Mouse (Mus musculus) cerebellum, postnatal 4 days (tissue): ENCODE data around the gene Itgb2l.
"Not testable (repeated sequence)": the region's sequence is repeated elsewhere in the genome, so short reads cannot be mapped to it uniquely, and the experiment has no call there.

Source experiments
- DNase-seq, 2 experiments: peaks; one replicate each; pipeline ENCODE4 v3.0.0; 2022; ENCODE audit warnings: low spot score in 2 of 2, mixed read lengths in 1 of 2

Itgb2l gene

GRCm38 (mm10) chr16:96443468-96443867 lies at the start of gene Itgb2l:
Gene Itgb2l, minus strand, starts transcription at chr16:96443619.
- no peak for DNase-seq

GRCm38 (mm10) chr16:96491530-96491929 lies 48.1 kb upstream of the Itgb2l start:
- DNase-seq: no peak

GRCm38 (mm10) chr16:96488038-96488437 lies 44.6 kb upstream of the Itgb2l start:
- DNase-seq: no peak

- DNase-seq: no peak
Observed at GRCm38 (mm10) chr16:96487007-96487684, 43.7 kb upstream of the Itgb2l start.

DNA sequence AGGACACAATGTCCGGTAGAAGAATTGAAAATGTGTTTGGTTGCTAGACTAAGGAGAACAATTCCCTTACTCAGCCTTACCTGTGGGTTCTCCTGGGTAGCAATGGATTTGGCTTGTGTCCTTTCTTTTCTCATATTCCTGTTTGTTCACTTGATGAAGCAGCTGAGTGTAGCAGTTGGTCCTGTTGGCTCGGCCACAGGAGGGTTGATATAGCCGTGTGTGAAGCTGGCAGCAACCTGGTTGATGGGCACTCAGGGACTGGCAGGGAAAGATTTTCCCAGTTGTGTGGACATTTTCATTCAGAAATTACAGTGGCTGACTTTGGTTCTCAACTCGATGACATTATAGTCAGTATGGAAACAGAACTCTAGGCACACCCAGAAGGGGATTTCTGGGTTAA lies 38.4 kb upstream of the Itgb2l start:
- DNase-seq: no peak

GRCm38 (mm10) chr16:96474185-96474584 lies 30.8 kb upstream of the Itgb2l start:
- DNase-seq: no peak

GRCm38 (mm10) chr16:96472816-96473215 lies 29.4 kb upstream of the Itgb2l start:
- DNase-seq: no peak

- DNase-seq: no peak
Observed at GRCm38 (mm10) chr16:96472361-96472760, 28.9 kb upstream of the Itgb2l start.

GRCm38 (mm10) chr16:96469640-96470039 lies 26.2 kb upstream of the Itgb2l start:
- DNase-seq: no peak

DNA sequence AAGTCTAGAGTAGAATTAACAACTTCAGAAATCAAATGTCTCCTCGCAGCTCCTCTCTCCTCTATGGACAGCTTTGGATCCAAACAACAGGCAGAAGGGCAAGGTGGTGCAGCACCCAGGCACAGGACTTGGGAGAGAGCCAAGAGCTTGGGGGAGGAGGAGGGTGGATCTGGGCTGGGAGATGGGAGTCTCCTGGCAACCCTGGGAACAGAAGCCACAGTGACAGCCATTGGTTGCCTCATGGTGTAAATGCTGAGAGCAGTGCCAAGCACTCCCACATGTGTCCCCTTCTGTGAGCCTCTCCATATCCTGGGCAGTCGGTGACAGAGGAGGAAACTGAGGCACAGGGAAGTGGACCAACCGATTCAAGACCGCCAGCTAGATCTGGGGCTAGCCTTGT lies 25.3 kb upstream of the Itgb2l start:
- peak in 1 of 2 experiments; percentile 69 for DNase-seq

DNA sequence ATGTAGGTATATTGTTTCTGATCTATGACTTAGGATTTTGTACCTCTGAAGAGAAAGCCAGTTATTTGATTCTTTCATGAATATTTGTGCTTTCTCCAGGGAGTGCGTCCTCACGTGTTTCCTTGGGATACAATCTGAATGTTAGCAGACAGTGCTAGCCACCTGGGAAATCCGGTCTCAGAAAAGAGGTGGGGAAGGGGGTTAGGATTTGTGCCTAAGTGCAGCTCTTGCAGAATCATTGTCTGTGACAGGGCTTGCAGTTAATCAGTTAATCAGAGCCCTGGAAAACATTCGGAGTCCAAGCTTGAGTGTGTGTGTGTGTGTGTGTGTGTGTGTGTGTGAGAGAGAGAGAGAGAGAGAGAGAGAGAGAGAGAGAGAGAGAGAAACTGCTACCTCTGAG lies 24.6 kb upstream of the Itgb2l start:
- no peak for DNase-seq

DNA sequence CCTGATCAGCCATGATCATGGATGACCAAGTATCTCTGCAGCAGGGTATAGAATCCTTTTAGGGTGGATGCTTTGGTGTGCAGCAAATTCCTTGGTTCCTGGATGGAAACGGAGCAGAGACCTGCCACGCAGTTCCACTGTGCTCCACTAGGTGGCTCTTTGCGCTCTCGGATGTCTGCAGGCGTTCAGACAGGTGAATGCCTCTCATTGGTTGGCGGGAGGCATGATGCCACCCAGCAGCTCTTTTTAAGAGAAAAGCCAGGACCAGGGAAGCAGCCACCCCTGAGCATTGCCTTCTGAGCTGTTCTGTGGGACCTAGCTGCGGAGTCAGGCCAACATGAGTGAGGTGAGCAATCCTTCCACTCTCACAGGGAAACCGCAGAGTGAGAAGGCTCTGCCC lies 24.0 kb upstream of the Itgb2l start, which contains the start of gene Pcp4:
Gene Pcp4 (plus strand): TSS at position 162 of the 400 bp plus-strand sequence.
- DNase-seq: peak; percentile 89 to 92

- no peak for DNase-seq
Observed at GRCm38 (mm10) chr16:96460788-96461187, 17.4 kb upstream of the Itgb2l start.

DNA sequence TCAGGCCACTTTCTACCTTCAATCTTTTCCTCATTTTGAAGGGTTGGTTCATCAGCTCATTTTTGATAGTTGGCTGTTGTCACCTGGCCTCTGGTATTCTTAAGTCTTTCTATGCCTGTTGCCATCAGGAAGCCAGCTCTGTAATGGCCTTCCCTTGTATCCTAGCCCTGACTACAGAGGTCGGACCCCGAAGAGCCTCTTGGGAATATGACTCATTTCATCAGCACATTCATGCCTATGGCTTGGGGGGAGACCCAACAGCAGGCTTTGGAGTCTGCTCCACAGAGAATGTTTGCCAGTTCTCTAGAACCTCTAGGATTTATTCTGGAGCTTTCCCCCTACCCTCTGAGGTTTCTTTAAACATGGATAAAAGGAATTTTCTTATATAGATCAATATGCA lies 15.9 kb upstream of the Itgb2l start:
- DNase-seq: no peak

GRCm38 (mm10) chr16:96457612-96458011 lies 14.2 kb upstream of the Itgb2l start:
- DNase-seq: no peak

DNA sequence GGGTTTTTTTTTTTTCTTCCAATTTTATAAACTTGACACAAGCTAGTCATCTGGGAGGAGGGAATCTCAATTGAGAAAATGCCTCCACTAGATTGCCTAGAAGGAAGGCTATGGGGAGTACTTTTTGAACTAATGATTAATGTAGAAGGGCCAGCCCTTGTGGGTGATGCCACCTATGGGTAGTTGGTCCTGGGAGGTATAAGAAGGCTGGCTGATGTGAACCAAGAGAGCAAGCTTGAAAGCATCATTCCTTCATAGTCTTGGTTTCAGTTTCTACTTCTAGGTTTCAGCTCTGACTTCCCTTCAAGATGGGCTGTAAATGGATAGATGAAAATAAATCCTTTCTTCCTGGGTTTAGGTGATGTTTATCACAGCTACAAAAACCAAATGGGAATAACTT lies 10.7 kb upstream of the Itgb2l start:
- no peak for DNase-seq

DNA sequence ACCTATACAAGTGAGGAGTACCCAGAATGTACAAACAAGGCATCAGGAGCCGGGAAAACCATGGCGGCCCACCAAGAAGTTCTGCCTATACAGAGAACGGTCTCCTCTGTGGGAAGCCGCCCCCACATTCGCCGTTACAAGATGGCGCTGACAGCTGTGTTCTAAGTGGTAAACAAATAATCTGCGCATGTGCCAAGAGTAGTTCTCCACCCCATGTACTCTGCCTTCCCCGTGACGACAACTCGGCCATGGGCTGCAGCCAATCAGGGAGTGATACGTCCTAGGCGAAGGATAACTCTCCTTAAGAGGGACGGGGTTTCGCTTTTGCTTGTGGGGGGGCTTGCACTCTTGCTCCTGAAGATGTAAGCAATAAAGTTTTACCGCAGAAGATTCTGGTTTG lies 7.5 kb upstream of the Itgb2l start:
- not testable (repeated sequence) for DNase-seq

DNA sequence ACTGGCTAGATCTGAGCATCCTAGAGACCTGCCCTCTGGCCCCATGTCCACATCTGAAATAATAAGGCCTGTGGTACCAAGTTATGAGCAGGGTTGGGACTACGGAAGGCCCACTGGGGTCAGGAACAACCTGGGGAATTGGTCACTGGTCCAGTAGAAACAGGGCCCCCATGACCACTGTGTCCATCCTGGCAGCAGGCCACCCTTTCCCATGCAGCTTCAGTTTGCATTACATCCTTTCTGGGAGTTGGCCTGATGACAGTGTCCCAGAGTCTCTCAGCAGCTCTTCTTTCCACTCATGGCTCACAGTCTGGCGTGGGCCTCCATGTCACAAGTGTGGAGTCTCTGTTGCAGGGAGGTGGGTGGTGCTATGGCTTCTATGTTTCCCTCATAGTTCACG lies 1.6 kb downstream of the Itgb2l start:
- no peak for DNase-seq

DNA sequence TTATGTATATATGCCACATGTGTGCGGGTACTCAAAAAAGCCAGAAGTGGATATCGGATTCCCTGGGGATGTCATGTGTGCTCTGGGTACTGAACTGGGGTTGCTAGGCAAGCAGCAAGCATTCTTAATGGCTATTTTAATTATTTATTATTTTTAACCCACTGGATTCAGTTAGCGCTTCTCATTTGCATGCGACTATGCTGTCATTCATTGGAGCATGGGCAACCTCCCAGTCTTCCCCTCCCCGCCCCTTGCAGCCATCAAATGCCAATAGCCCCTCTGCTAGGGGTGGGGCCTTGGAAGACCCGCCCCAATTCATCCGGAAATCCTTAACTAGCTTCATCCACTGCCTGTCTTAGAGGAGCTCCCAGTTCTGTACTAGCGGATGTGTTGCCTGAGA lies 2.5 kb downstream of the Itgb2l start:
- no peak for DNase-seq

GRCm38 (mm10) chr16:96439682-96440081 lies 3.7 kb downstream of the Itgb2l start:
- no peak for DNase-seq

- DNase-seq: no peak
Observed at GRCm38 (mm10) chr16:96438946-96439345, 4.5 kb downstream of the Itgb2l start.

- peak in 1 of 2 experiments; percentile 11 for DNase-seq
Observed at GRCm38 (mm10) chr16:96434024-96434785, 9.2 kb downstream of the Itgb2l start.

DNA sequence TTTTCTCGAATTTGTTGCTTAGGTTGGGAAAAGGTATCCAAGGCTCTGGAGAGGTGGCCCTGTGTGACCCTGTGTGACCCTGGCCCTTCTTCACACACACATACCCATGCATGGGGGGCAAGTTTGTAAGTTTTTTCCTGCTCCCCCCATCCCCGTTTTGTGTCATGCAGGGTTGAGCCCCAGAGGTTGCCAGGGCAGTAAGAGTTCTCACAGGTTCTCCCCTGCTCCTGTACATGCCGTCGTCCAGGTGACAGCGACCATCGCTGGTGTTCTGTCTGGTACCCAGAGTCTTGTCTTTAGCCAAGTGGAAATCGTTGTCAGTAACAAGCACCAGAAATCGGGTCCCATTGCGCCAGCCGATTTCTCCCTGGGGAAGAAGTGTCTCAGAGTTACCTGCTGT lies 10.2 kb downstream of the Itgb2l start:
- no peak for DNase-seq
